Mouse (Mus musculus) liver, adult (tissue): ENCODE results near the gene Ch25h.

Experiments used
- GATA4 ChIP-seq: IDR thresholded peaks from 2 replicates; pipeline ENCODE4 v1.6.1; 2014; ENCODE audit warnings: mild to moderate bottlenecking, low read length; ENCODE audit not compliant: insufficient replicate concordance

Gene Ch25h

GRCm38 (mm10) chr19:34500763-34501162, 25.8 kb upstream of the Ch25h start:
- TF ChIP-seq GATA4: no peak

GRCm38 (mm10) chr19:34496353-34496752, 21.4 kb upstream of the Ch25h start:
- TF ChIP-seq GATA4: peak; percentile 81; the same call in 1 of the 2 replicates

GRCm38 (mm10) chr19:34493859-34494258, 18.9 kb upstream of the Ch25h start:
- TF ChIP-seq GATA4: no peak

- TF ChIP-seq GATA4: no peak
These were observed 8.6 kb upstream of the Ch25h start for GRCm38 (mm10) chr19:34483547-34483946.

GRCm38 (mm10) chr19:34474228-34474990, 555 bp downstream of the Ch25h start:
- no peak for TF ChIP-seq GATA4

GRCm38 (mm10) chr19:34471703-34472102, 3.3 kb downstream of the Ch25h start:
- no peak for TF ChIP-seq GATA4

- TF ChIP-seq GATA4: no peak
These were observed 6.2 kb downstream of the Ch25h start for GRCm38 (mm10) chr19:34468794-34469193.

GRCm38 (mm10) chr19:34468216-34468615, 6.7 kb downstream of the Ch25h start:
- TF ChIP-seq GATA4: no peak

- no peak; the same call in 1 of the 2 replicates for TF ChIP-seq GATA4
These were observed 10.5 kb downstream of the Ch25h start for GRCm38 (mm10) chr19:34464453-34464852.

- TF ChIP-seq GATA4: no peak
These were observed 13.4 kb downstream of the Ch25h start for GRCm38 (mm10) chr19:34461451-34462019.

GRCm38 (mm10) chr19:34450784-34451370, 24.1 kb downstream of the Ch25h start:
- no peak for TF ChIP-seq GATA4

GRCm38 (mm10) chr19:34448851-34449250, 26.1 kb downstream of the Ch25h start:
- TF ChIP-seq GATA4: no peak

- TF ChIP-seq GATA4: peak; percentile 22; the same call in 1 of the 2 replicates
These were observed 29.5 kb downstream of the Ch25h start for GRCm38 (mm10) chr19:34445410-34446012.

GRCm38 (mm10) chr19:34444785-34445184, 30.2 kb downstream of the Ch25h start:
- TF ChIP-seq GATA4: no peak

- TF ChIP-seq GATA4: peak; percentile 65; the same call in 1 of the 2 replicates
These were observed 33.0 kb downstream of the Ch25h start for GRCm38 (mm10) chr19:34441979-34442378.

GRCm38 (mm10) chr19:34435197-34435611, 39.8 kb downstream of the Ch25h start:
- no peak for TF ChIP-seq GATA4
